Mouse (Mus musculus) MEL (cell line): Measurements from ENCODE around the gene Cnot6l. TPM values are rescaled to one million over a fixed set of nuclear protein-coding genes. Genes with fewer than 3 reads are reported as not detected.

Experiments
- DNase-seq: peaks from one replicate; pipeline ENCODE4 v3.0.0; 2011; ENCODE audit warnings: low read depth, low spot score
- H3K27ac ChIP-seq: 2 replicates; pipeline ENCODE4 v1.5.1; 2012; ENCODE audit warnings: low read depth, mild to moderate bottlenecking, control low read depth, low read length, moderate library complexity; ENCODE audit not compliant: control insufficient read depth
- H3K27me3 ChIP-seq, 2 experiments: fragments of 150-350 bp in 1 of 2; sonication (generic) in 1 of 2; 2 replicates each; pipeline ENCODE4 v1.6.1; 2012; ENCODE audit warnings: low read length in 2 of 2, mild to moderate bottlenecking in 2 of 2, improper control_type of control experiment in 1 of 2, moderate library complexity in 1 of 2; ENCODE audit not compliant: insufficient read depth in 2 of 2, control insufficient read depth in 1 of 2
- H3K36me3 ChIP-seq, 2 experiments: 2 replicates each; pipeline ENCODE4 v1.6.1; 2012 to 2014; ENCODE audit warnings: low read length in 2 of 2, improper control_type of control experiment in 1 of 2, inconsistent platforms in 1 of 2, mild to moderate bottlenecking in 1 of 2; ENCODE audit not compliant: insufficient read depth in 2 of 2, control insufficient read depth in 1 of 2
- H3K4me1 ChIP-seq, 2 experiments: fragments of 150-350 bp in 1 of 2; sonication (generic) in 1 of 2; 2 replicates each; pipeline ENCODE4 v1.6.1; 2012; ENCODE audit warnings: low read length in 2 of 2, improper control_type of control experiment in 1 of 2, mild to moderate bottlenecking in 1 of 2; ENCODE audit not compliant: insufficient read depth in 2 of 2, control insufficient read depth in 1 of 2
- H3K4me3 ChIP-seq, 2 experiments: fragments of 150-350 bp in 1 of 2; sonication (generic) in 1 of 2; 2 replicates each; pipeline ENCODE4 v1.5.1; 2012; ENCODE audit warnings: low read depth in 2 of 2, low read length in 2 of 2, mild to moderate bottlenecking in 2 of 2, moderate library complexity in 2 of 2, control low read depth in 1 of 2, improper control_type of control experiment in 1 of 2; ENCODE audit not compliant: control insufficient read depth in 1 of 2, insufficient read depth in 1 of 2
- H3K79me2 ChIP-seq: 2 replicates; pipeline ENCODE4 v1.6.1; 2012; ENCODE audit warnings: mild to moderate bottlenecking, low read length, moderate library complexity; ENCODE audit not compliant: control insufficient read depth, poor library complexity, insufficient read depth
- H3K9ac ChIP-seq: 2 replicates; pipeline ENCODE4 v1.6.1; 2012; ENCODE audit warnings: low read depth, mild to moderate bottlenecking, control low read depth, low read length, moderate library complexity; ENCODE audit not compliant: control insufficient read depth, poor library complexity, severe bottlenecking
- H3K9me3 ChIP-seq: fragments of 150-350 bp; sonication (generic); replicated peaks from 2 replicates; pipeline ENCODE4 v1.6.1; 2012; ENCODE audit warnings: mild to moderate bottlenecking, low read length, improper control_type of control experiment, moderate library complexity; ENCODE audit not compliant: insufficient read depth
- CHD1 ChIP-seq: IDR thresholded peaks from 2 replicates; pipeline ENCODE4 v1.6.1; 2012; ENCODE audit warnings: low read depth, mild to moderate bottlenecking, inconsistent platforms, low read length, improper control_type of control experiment
- CHD2 ChIP-seq: IDR thresholded peaks from 2 replicates; pipeline ENCODE4 v1.6.1; 2011; ENCODE audit warnings: low read length, improper control_type of control experiment
- CTCF ChIP-seq, 3 experiments: IDR thresholded peaks in 2 of 3; conservative IDR thresholded peaks in 1 of 3; 2 replicates each; pipeline ENCODE4 v1.5.1; 2011 to 2012; ENCODE audit warnings: low read length in 3 of 3, low read depth in 2 of 3, mild to moderate bottlenecking in 2 of 3, improper control_type of control experiment in 1 of 3, inconsistent platforms in 1 of 3, mixed read lengths in 1 of 3, moderate library complexity in 1 of 3; ENCODE audit not compliant: control insufficient read depth in 1 of 3, insufficient read depth in 1 of 3, poor library complexity in 1 of 3, severe bottlenecking in 1 of 3
- ELF1 ChIP-seq: IDR thresholded peaks from 2 replicates; pipeline ENCODE4 v1.6.1; 2014; ENCODE audit warnings: low read depth, mild to moderate bottlenecking, inconsistent platforms, low read length, improper control_type of control experiment, moderate library complexity
- EP300 ChIP-seq, 2 experiments: IDR thresholded peaks; 2 replicates each; pipeline ENCODE4 v1.6.1; 2011; ENCODE audit warnings: improper control_type of control experiment in 2 of 2, low read length in 2 of 2, low read depth in 1 of 2, mild to moderate bottlenecking in 1 of 2
- ETS1 ChIP-seq: IDR thresholded peaks from 2 replicates; pipeline ENCODE4 v1.6.1; 2012; ENCODE audit warnings: low read depth, mild to moderate bottlenecking, inconsistent platforms, low read length, improper control_type of control experiment, moderate library complexity
- GABPA ChIP-seq: IDR thresholded peaks from 2 replicates; pipeline ENCODE4 v1.6.1; 2012; ENCODE audit warnings: low read depth, mild to moderate bottlenecking, inconsistent platforms, low read length, improper control_type of control experiment, moderate library complexity
- GATA1 ChIP-seq: IDR thresholded peaks from 2 replicates; pipeline ENCODE4 v1.6.1; 2011; ENCODE audit warnings: low read depth, low read length, improper control_type of control experiment
- HCFC1 ChIP-seq: IDR thresholded peaks from 2 replicates; pipeline ENCODE4 v1.6.1; 2012; ENCODE audit warnings: low read depth, mild to moderate bottlenecking, inconsistent platforms, low read length, improper control_type of control experiment, moderate library complexity
- JUND ChIP-seq: IDR thresholded peaks from 2 replicates; pipeline ENCODE4 v1.6.1; 2011; ENCODE audit warnings: low read depth, mild to moderate bottlenecking, improper control_type of control experiment, low read length
- KAT2A ChIP-seq: conservative IDR thresholded peaks from 2 replicates; pipeline ENCODE4 v1.6.1; 2012; ENCODE audit warnings: low read depth, low read length, improper control_type of control experiment, inconsistent platforms
- MAX ChIP-seq: IDR thresholded peaks from 2 replicates; pipeline ENCODE4 v1.6.1; 2011; ENCODE audit warnings: low read length, improper control_type of control experiment
- MEF2A ChIP-seq: IDR thresholded peaks from 2 replicates; pipeline ENCODE4 v1.6.1; 2014; ENCODE audit warnings: low read depth, mild to moderate bottlenecking, inconsistent platforms, low read length, improper control_type of control experiment; ENCODE audit not compliant: poor library complexity, insufficient replicate concordance, severe bottlenecking; ENCODE audit errors: extremely low read depth
- MXI1 ChIP-seq: IDR thresholded peaks from 2 replicates; pipeline ENCODE4 v1.6.1; 2011; ENCODE audit warnings: mild to moderate bottlenecking, low read depth, low read length, improper control_type of control experiment
- NRF1 ChIP-seq: IDR thresholded peaks from 2 replicates; pipeline ENCODE4 v1.6.1; 2014; ENCODE audit warnings: low read depth, mild to moderate bottlenecking, inconsistent platforms, low read length, improper control_type of control experiment, moderate library complexity; ENCODE audit not compliant: poor library complexity, insufficient read depth, severe bottlenecking
- POLR2A ChIP-seq, 2 experiments: IDR thresholded peaks; 2 replicates each; pipeline ENCODE4 v1.6.1; 2011 to 2012; ENCODE audit warnings: low read length in 2 of 2, mild to moderate bottlenecking in 2 of 2, control low read depth in 1 of 2, improper control_type of control experiment in 1 of 2, low read depth in 1 of 2, moderate library complexity in 1 of 2; ENCODE audit not compliant: control insufficient read depth in 1 of 2, insufficient read depth in 1 of 2, poor library complexity in 1 of 2
- POLR2AphosphoS2 ChIP-seq: IDR thresholded peaks from 2 replicates; pipeline ENCODE4 v1.6.1; 2011; ENCODE audit warnings: low read length, improper control_type of control experiment
- POLR2AphosphoS5 ChIP-seq: IDR thresholded peaks from 2 replicates; pipeline ENCODE4 v1.6.1; 2012; ENCODE audit warnings: low read depth, borderline replicate concordance, mild to moderate bottlenecking, inconsistent platforms, low read length, moderate library complexity, mixed read lengths
- RAD21 ChIP-seq: IDR thresholded peaks from 2 replicates; pipeline ENCODE4 v1.6.1; 2011; ENCODE audit warnings: mild to moderate bottlenecking, low read depth, low read length, improper control_type of control experiment
- SMC3 ChIP-seq: IDR thresholded peaks from 2 replicates; pipeline ENCODE4 v1.6.1; 2011; ENCODE audit warnings: low read depth, low read length, improper control_type of control experiment
- TAL1 ChIP-seq: IDR thresholded peaks from 2 replicates; pipeline ENCODE4 v1.6.1; 2012; ENCODE audit warnings: mild to moderate bottlenecking, inconsistent platforms, low read length, moderate library complexity, mixed read lengths
- TBP ChIP-seq: IDR thresholded peaks from 2 replicates; pipeline ENCODE4 v1.8.0; 2011; ENCODE audit warnings: low read depth, low read length, improper control_type of control experiment
- TCF12 ChIP-seq: IDR thresholded peaks from 2 replicates; pipeline ENCODE4 v1.6.1; 2014; ENCODE audit warnings: low read depth, mild to moderate bottlenecking, inconsistent platforms, low read length, improper control_type of control experiment, moderate library complexity
- UBTF ChIP-seq: IDR thresholded peaks from 2 replicates; pipeline ENCODE4 v1.6.1; 2012; ENCODE audit warnings: low read depth, mild to moderate bottlenecking, inconsistent platforms, low read length, improper control_type of control experiment, moderate library complexity, borderline replicate concordance; ENCODE audit not compliant: insufficient read depth
- USF1 ChIP-seq: IDR thresholded peaks from 2 replicates; pipeline ENCODE4 v1.6.1; 2014; ENCODE audit warnings: low read depth, mild to moderate bottlenecking, inconsistent platforms, low read length, improper control_type of control experiment, moderate library complexity
- USF2 ChIP-seq, 2 experiments: IDR thresholded peaks; 2 replicates each; pipeline ENCODE4 v1.6.1; 2011 to 2012; ENCODE audit warnings: improper control_type of control experiment in 2 of 2, low read length in 2 of 2, borderline replicate concordance in 1 of 2, inconsistent platforms in 1 of 2, low read depth in 1 of 2, mild to moderate bottlenecking in 1 of 2; ENCODE audit not compliant: insufficient read depth in 1 of 2
- ZC3H11A ChIP-seq: IDR thresholded peaks from 2 replicates; pipeline ENCODE4 v1.6.1; 2012; ENCODE audit warnings: low read depth, mild to moderate bottlenecking, inconsistent platforms, low read length, improper control_type of control experiment
- ZKSCAN1 ChIP-seq: IDR thresholded peaks from 2 replicates; pipeline ENCODE4 v1.6.1; 2012; ENCODE audit warnings: low read depth, mild to moderate bottlenecking, inconsistent platforms, low read length, improper control_type of control experiment, moderate library complexity
- ZMIZ1 ChIP-seq: IDR thresholded peaks from 2 replicates; pipeline ENCODE4 v1.6.1; 2012; ENCODE audit warnings: low read depth, mild to moderate bottlenecking, inconsistent platforms, low read length, improper control_type of control experiment, moderate library complexity
- polyA plus RNA-seq, 2 experiments: library from polyadenylated mRNA; stranded (reverse) in 1 of 2; unstranded in 1 of 2; fragments of >175 nt in 1 of 2; fragments of >200 nt in 1 of 2; gene quantifications; 2 replicates each; pipeline versions ENCODE4 v1.2.1 to v1.2.4; 2012; ENCODE audit warnings: low replicate concordance in 2 of 2, low read depth in 1 of 2; ENCODE audit not compliant: insufficient read length in 2 of 2, insufficient read depth in 1 of 2, missing spikeins in 1 of 2
- total RNA-seq: library from RNA; depleted of rRNA; stranded (reverse); fragments of 300-350 nt; gene quantifications from 2 replicates; pipeline ENCODE4 v1.2.3, GENCODE M21; 2012

Gene Cnot6l
- total and polyA plus RNA-seq, 3 experiments: 10.2 to 21.2 TPM; not detected in 1

GRCm38 (mm10) chr5:96183211-96183610 is 19.2 kb upstream of the Cnot6l start:
- H3K4me1 ChIP-seq: peaks cover 14 to 17% of the 10 kb centered on the region in 2 experiments
- peaks cover 0 to 13% of the 10 kb centered on the region in 2 experiments; a peak in 2 of 4 replicates for H3K36me3 ChIP-seq
- H3K27ac ChIP-seq: no peak overlapping the region
- no peak overlapping the region for H3K4me3 ChIP-seq
- no peaks in the 10 kb centered on the region for H3K79me2 ChIP-seq
- TF ChIP-seq JUND: no peak
- no peak for TF ChIP-seq TBP
- no peak for TF ChIP-seq RAD21
- TF ChIP-seq NRF1: no peak
- no peak for TF ChIP-seq KAT2A
- no peak for TF ChIP-seq USF1
- no peak for TF ChIP-seq ZC3H11A
- TF ChIP-seq ETS1: no peak
- TF ChIP-seq GATA1: no peak
- no peak for TF ChIP-seq CTCF (IDR thresholded peaks at IDR 0.05 in 2 of 3, conservative IDR thresholded peaks at IDR 0.05 in 1 of 3; ENCODE audit: control insufficient read depth in 1 of 3, insufficient read depth in 1 of 3, low read depth in 2 of 3, low read length in 3 of 3, poor library complexity in 1 of 3, severe bottlenecking in 1 of 3)
- no peak for TF ChIP-seq USF2 (IDR thresholded peaks at IDR 0.05; ENCODE audit: borderline replicate concordance in 1 of 2, insufficient read depth in 1 of 2, low read depth in 1 of 2, low read length in 2 of 2)
- no peak for TF ChIP-seq HCFC1
- TF ChIP-seq MEF2A: no peak
- no peak for TF ChIP-seq TAL1
- TF ChIP-seq MXI1: no peak
- TF ChIP-seq CHD1: no peak
- TF ChIP-seq CHD2: no peak
- TF ChIP-seq TCF12: no peak
- TF ChIP-seq ZKSCAN1: no peak
- DNase-seq: no peak
- H3K9ac ChIP-seq: no peak overlapping the region
- H3K27me3 ChIP-seq: no peaks in the 10 kb centered on the region
- no peaks in the 10 kb centered on the region for H3K9me3 ChIP-seq

- DNase-seq: peak; percentile 94
- Histone ChIP-seq H3K36me3 (peaks cover 0 to 12% of the 10 kb centered on the region in 2 experiments; a peak in 2 of 4 replicates), H3K79me2 (no peaks in the 10 kb centered on the region; the same call in 1 of the 2 replicates), H3K27ac (peak overlapping the region; percentile 96), H3K9ac (peak overlapping the region; percentile 76), H3K27me3 (no peaks in the 10 kb centered on the region), H3K4me1 (peaks cover 6% of the 10 kb centered on the region in 2 experiments), H3K9me3 (no peaks in the 10 kb centered on the region), H3K4me3 (peak overlapping the region; percentile 71 to 85)
- TF ChIP-seq USF1 (peak; percentile 78), POLR2A (IDR thresholded peaks at IDR 0.05; ENCODE audit: control insufficient read depth in 1 of 2, insufficient read depth in 1 of 2, low read depth in 1 of 2, low read length in 2 of 2, poor library complexity in 1 of 2) (peak; percentile 65 to 89; a peak in 3 of 4 replicates), MAX (peak; percentile 100), GABPA (no peak), POLR2AphosphoS2 (peak; percentile 88; the same call in 1 of the 2 replicates), SMC3 (no peak), ELF1 (peak; percentile 57; the same call in 1 of the 2 replicates), TBP (peak; percentile 84), ETS1 (peak; percentile 67), TCF12 (no peak), ZMIZ1 (no peak; the same call in 1 of the 2 replicates), EP300 (IDR thresholded peaks at IDR 0.05; ENCODE audit: low read depth in 1 of 2, low read length in 2 of 2) (peak; percentile 42 to 46; a peak in 1 of 4 replicates), TAL1 (no peak), USF2 (IDR thresholded peaks at IDR 0.05; ENCODE audit: borderline replicate concordance in 1 of 2, insufficient read depth in 1 of 2, low read depth in 1 of 2, low read length in 2 of 2) (no peak), NRF1 (peak; percentile 76), CHD2 (no peak), RAD21 (no peak), UBTF (no peak), POLR2AphosphoS5 (no peak; the same call in 1 of the 2 replicates), CHD1 (no peak)
These were observed 12.9 kb upstream of the Cnot6l start for GRCm38 (mm10) chr5:96176879-96177358.
